Mouse (Mus musculus) liver (tissue): ENCODE results near the gene AL732309.1.

Experiments
- DNase-seq: peaks from one replicate; pipeline ENCODE4 v3.0.0-alpha.2; 2020; ENCODE audit warnings: mixed read lengths

Gene AL732309.1

DNA sequence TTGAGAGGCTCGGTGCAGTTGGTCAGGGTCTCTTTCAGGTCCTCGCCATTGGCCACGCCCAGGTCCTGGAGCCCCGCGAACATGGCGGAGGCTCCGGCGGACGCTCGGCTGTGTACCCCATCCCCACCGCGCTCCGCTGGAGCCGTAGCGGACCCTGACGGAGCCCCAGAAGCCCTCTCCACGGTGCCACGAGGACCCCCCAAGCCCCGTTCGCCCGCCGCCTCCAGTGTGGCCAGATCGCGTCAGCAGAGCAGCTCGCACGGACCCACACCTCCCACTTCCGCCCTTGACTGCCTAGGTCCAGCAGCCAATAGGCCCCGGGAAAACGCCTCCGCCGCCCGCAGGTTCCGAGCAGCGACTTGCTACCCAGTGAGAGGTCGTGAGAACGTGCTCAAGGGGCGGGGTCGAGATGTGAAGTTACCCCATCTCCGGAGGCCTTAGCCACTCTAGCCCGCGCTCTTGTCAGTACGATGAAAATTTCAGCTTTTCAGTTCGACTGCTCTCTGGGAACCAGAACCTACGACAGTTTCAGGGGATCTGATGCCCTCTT lies 35.5 kb downstream of the AL732309.1 start, which contains the start of gene Nelfb:
Gene Nelfb, minus strand, starts transcription at position 369 of the 550 bp plus-strand sequence.
- peak; percentile 92 for DNase-seq

DNA sequence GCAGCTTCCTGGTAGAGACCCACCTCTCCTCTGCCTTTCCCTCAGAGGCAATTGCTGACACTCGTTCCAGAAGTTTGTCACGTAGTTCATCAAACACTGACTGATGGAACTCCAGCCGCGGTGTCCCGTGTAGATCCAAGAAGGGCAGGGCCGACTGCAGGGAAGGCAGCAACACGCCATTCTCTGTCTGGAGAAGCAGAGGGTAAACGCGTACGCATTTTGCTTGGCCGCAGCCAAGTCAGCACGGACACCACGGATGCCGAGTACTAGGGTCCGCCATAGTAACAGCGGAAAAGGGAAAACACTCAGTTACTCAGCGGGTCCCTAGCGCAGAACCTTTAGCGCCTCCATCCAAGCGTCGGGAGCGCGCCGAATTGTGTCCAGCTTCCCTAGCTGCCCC lies 36.0 kb downstream of the AL732309.1 start:
- DNase-seq, result no peak

DNA sequence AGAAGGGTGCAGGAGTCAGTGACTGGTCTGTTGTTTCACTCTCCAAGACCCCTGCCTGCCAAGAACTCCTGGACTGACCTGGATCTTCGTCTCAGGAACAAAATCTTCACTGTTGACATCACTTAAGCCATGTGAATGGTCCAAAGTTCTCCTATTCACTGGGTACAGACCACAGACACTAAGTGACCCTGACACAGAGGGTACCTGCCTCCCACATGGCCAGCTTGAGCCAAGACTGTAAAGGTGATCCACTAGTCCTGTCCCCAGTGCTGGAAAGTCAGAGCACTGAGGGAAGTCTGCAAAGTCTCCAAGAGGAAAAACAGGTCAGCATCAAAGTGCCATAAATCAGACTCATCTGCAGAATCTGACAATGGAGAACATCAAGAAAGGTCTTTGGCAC lies 39.1 kb downstream of the AL732309.1 start:
- no peak for DNase-seq

DNA sequence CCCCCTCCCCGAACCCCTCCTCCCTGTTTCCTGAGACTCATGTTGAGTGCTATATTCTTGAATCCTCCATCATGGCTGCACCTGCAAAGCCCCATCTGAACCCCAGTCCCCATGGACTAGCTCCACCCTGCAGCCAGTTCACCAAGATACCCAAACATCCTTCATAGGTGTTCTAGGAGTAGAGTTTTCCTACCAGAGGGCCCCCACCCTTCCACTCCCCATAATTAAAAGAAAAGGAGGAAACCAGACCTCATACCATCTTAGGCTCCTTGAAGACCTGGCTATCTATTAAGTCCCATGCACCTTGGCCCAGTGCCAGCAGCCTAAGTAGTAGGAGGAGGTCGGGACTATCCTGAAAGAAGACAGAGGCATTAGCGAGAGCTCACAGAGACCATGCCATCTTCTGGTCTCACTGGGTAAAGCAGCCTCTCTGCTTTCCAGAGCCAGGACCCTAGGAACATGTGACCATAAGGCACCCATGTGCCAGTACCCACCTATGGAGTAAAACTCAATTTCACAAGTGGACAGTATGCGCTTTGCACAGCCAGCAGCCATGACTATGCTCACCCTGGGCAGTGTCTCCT lies 42.9 kb downstream of the AL732309.1 start:
- DNase-seq, result no peak

DNA sequence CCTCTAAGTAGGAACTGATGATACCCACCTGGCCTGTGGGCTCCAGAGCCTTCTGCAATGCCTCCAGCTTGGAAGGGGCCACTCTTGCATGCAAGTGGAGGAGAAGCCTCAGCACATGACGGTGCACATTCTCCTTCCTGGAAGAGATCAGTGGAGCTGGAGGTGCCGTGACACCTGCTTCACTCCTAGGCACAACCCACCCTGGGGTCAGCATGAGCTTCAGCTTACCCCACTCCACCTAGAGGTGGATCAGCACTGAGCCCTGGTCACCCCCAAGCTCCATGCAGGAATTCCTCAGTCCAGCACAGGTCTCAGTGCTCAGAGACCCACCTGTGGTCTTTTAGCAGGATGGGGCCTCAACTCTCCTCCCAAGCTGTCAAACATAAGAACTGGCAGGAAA lies 46.0 kb downstream of the AL732309.1 start:
- no peak for DNase-seq

DNA sequence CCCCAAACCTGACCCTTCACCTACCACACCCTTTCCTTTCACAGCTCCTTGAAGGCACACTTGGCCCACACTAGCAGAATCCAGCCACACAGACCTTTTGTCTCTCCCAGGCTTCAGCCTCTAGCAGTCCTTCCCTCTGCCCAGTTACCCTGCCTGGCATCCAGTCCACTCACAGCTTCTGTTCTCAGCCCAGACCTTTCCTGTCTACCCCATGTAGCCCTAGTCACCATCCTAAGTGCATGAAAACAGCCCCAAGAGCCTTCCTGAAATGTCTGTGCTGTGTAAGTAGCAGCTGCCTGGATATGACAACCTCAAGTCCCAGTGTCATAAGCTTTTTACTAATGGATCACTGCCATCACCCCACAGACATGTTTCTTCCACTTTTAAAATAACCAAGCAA lies 48.7 kb downstream of the AL732309.1 start:
- DNase-seq, result no peak

DNA sequence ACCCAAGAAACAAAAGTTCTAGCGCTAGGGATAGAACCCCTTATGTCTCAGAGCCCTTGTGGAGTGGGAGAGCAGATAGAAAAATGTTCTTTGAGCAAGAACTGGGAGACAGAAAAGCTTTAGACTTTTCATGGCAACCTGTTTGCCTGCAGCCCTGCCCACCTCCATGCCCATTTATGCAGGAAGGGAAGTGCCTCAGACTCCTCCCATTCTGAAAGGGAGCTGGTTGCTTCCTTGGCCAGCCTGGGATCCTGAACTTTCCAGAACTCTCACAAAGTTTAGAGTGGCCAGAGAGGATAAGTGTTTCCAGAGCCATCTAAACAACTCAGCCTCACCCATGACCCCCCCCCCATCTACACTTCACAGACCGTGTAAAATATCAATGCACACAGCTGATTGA lies 49.5 kb downstream of the AL732309.1 start:
- DNase-seq, result no peak

DNA sequence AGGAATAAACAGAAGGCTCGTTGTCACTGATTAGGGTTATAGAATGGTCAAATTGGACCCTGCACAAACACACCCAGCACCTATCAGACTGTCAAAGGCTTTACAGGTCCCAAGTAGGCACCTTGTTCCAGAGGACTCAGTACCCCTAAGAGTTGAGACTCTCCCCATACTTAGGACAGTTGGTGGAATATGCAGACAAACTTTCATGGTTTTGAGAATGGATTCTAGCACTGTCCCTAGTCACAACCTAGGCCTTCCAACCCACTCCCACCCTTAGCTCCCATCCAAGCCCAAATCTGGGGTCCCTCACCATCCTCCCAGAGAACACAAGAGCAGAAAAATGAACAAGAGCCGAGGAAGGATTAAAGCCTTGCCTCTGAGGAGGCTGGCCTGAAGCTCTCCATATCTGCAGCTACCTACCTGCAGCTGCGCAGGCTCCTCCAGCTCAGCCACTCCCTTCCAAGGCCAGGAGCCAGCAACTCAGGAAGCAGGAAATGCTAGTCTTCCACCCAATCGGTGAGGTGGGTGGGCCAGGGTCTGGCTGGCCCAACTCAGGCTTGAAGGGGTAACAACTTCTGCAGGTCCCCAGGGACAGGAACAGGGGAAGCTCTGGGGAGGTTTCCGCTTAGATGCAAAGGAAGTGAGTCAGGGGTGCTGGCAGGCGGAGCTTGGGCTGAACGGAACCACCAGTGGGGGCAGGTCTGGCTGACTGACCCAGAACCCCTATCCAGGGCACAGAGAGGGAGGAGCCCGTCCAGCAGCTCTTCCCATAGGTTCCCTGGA lies 50.3 kb downstream of the AL732309.1 start, which contains the start of gene Tor4a:
Gene Tor4a, minus strand, starts transcription at position 715 of the 783 bp plus-strand sequence.
- DNase-seq, result peak; percentile 74

DNA sequence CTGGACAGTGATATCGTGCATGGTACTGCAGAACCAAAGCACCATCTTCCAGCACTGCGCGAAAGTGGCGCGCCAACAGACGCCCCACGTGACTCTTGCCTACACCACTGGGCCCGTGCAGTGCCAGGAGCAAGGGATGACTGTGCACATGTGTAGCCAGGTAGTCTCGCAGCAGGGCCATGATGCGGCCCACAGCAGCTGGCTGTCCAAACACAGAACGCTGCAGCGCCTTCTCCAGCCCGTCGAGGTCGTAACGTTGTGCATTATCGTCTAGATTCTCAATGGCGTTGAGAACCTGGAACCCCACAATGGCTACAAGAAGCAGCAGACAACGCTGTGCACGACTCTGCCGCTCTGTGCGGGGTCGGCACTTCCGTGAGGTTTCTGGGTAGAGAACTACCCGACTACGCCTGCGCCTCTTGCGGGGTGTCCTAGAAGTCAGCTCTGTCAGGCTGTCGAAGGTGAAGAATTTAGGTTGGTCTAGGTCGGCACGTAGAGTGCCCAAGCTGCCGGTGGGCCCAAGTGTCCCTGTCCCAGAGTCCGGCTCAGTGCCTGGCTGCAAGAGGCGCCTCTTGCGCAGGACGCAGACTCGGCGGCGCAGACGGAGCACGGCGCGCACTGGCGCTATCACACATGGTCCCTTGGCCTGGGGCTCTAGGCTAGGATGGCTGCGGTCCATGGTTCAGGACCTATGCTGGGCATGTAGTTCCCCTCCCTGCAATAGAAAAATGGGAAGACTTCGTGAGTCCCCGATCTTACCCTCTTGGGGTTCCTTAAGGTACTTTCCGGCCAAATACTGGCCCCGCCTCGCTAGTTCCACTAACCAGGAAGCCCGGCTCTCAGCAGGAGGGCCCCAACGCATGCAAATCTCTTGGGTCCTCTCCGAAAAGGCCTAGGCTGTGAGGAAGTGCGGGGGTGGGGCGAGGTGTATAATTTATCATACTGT lies 51.2 kb downstream of the AL732309.1 start:
- peak; percentile 74 for DNase-seq
